Mouse (Mus musculus): ENCODE results near the gene Pla2g2f.

DNA sequence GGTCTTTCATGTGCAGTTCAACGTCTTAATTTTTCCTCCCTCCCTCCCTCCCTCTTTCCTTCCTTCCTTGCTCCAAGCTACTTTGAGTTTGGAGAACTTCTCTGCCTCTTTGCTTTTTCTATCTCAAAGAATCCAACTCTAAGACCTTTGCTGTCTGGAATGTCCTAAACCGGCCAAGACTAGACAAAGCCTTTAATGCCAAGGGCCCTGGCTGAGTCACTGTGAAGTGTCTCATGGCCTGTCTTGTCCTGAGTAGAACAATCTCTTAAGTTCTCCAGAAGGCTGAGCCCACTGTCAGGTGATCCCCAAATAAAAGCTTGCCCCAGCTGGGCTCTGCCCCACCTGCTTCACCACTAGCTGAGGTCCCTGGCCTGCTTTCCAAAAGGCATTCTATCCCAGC is 55.4 kb downstream of the Pla2g2f start:
- TF ChIP-seq CTCF (IDR thresholded peaks at IDR 0.05; ENCODE audit: low read depth, low read length) (no peak), POLR2A (IDR thresholded peaks at IDR 0.05; ENCODE audit: borderline replicate concordance, low read depth, low read length) (no peak)

All from bone marrow macrophage, adult 2 months (primary cell).